Comparison of ENCODE assay signal across 17 mouse cellular contexts in genomic region chr11:63293485-63293884, GRCm38 (mm10).
"Had no signal": no experiment of that assay in that cellular context is flagged by ENCODE, and none has a peak within 500 bp of the region (broad histone marks: within the 10 kb centered on the region; RNA-seq: fewer than 3 reads in every experiment).

No protein-coding gene starts in this region.

- ATAC-seq: lung, postnatal 0 days; midbrain, embryonic 13.5 days; midbrain, embryonic 15.5 days had no signal

- H3K27me3 ChIP-seq: lung, embryonic 15.5 days; megakaryocyte, embryonic 14.5 days; midbrain, embryonic 13.5 days; midbrain, embryonic 15.5 days; neural tube, embryonic 12.5 days; stomach, embryonic 15.5 days had no signal

- H3K9me3 ChIP-seq: lung, embryonic 15.5 days; megakaryocyte, embryonic 14.5 days; midbrain, embryonic 13.5 days; midbrain, embryonic 15.5 days; neural tube, embryonic 12.5 days; stomach, embryonic 15.5 days had no signal

- H3K36me3 ChIP-seq: lung, embryonic 15.5 days; midbrain, embryonic 13.5 days; midbrain, embryonic 15.5 days; neural tube, embryonic 12.5 days; stomach, embryonic 15.5 days had no signal

- H3K4me3 ChIP-seq: lung, embryonic 15.5 days; megakaryocyte, embryonic 14.5 days; midbrain, embryonic 13.5 days; midbrain, embryonic 15.5 days; neural tube, embryonic 12.5 days; stomach, embryonic 15.5 days had no signal

- H3K4me1 ChIP-seq: lung, embryonic 15.5 days; megakaryocyte, embryonic 14.5 days; midbrain, embryonic 13.5 days; midbrain, embryonic 15.5 days; neural tube, embryonic 12.5 days; stomach, embryonic 15.5 days had no signal

- H3K4me2 ChIP-seq: lung, embryonic 15.5 days; midbrain, embryonic 11.5 days; midbrain, embryonic 13.5 days; midbrain, embryonic 15.5 days; neural tube, embryonic 12.5 days; stomach, embryonic 15.5 days had no signal

- H3K27ac ChIP-seq: lung, embryonic 15.5 days; macrophage; midbrain, embryonic 13.5 days; midbrain, embryonic 15.5 days; neural tube, embryonic 12.5 days; stomach, embryonic 15.5 days; stomach, postnatal 0 days had no signal

- H3K9ac ChIP-seq: lung, embryonic 15.5 days; midbrain, embryonic 13.5 days; midbrain, embryonic 15.5 days; neural tube, embryonic 12.5 days; stomach, embryonic 15.5 days had no signal

- DNase-seq: lung, adult 2 months; lung, postnatal 14 days; lung, postnatal 36 days; right cerebral cortex, postnatal 14 days; thymus, adult 2 months; thymus, postnatal 25 days; thymus, postnatal 4 days had no signal
